Mouse (Mus musculus) MEL (cell line): ENCODE measurements at regions not wholly inside any gene's neighbourhood (a gene's known extent, or its start where the extent isn't known, plus 50 kb on each side); places are given as distances from the start of the nearest gene placed in this dataset.

Source experiments
- DNase-seq: peaks from one replicate; pipeline ENCODE4 v3.0.0; 2011; ENCODE audit warnings: low read depth, low spot score
- H3K27ac ChIP-seq: 2 replicates; pipeline ENCODE4 v1.5.1; 2012; ENCODE audit warnings: low read depth, mild to moderate bottlenecking, control low read depth, low read length, moderate library complexity; ENCODE audit not compliant: control insufficient read depth
- H3K27me3 ChIP-seq, 2 experiments: fragments of 150-350 bp in 1 of 2; sonication (generic) in 1 of 2; 2 replicates each; pipeline ENCODE4 v1.6.1; 2012; ENCODE audit warnings: low read length in 2 of 2, mild to moderate bottlenecking in 2 of 2, improper control_type of control experiment in 1 of 2, moderate library complexity in 1 of 2; ENCODE audit not compliant: insufficient read depth in 2 of 2, control insufficient read depth in 1 of 2
- H3K36me3 ChIP-seq, 2 experiments: 2 replicates each; pipeline ENCODE4 v1.6.1; 2012 to 2014; ENCODE audit warnings: low read length in 2 of 2, improper control_type of control experiment in 1 of 2, inconsistent platforms in 1 of 2, mild to moderate bottlenecking in 1 of 2; ENCODE audit not compliant: insufficient read depth in 2 of 2, control insufficient read depth in 1 of 2
- H3K4me1 ChIP-seq, 2 experiments: fragments of 150-350 bp in 1 of 2; sonication (generic) in 1 of 2; 2 replicates each; pipeline ENCODE4 v1.6.1; 2012; ENCODE audit warnings: low read length in 2 of 2, improper control_type of control experiment in 1 of 2, mild to moderate bottlenecking in 1 of 2; ENCODE audit not compliant: insufficient read depth in 2 of 2, control insufficient read depth in 1 of 2
- H3K4me3 ChIP-seq, 2 experiments: fragments of 150-350 bp in 1 of 2; sonication (generic) in 1 of 2; 2 replicates each; pipeline ENCODE4 v1.5.1; 2012; ENCODE audit warnings: low read depth in 2 of 2, low read length in 2 of 2, mild to moderate bottlenecking in 2 of 2, moderate library complexity in 2 of 2, control low read depth in 1 of 2, improper control_type of control experiment in 1 of 2; ENCODE audit not compliant: control insufficient read depth in 1 of 2, insufficient read depth in 1 of 2
- H3K79me2 ChIP-seq: 2 replicates; pipeline ENCODE4 v1.6.1; 2012; ENCODE audit warnings: mild to moderate bottlenecking, low read length, moderate library complexity; ENCODE audit not compliant: control insufficient read depth, poor library complexity, insufficient read depth
- H3K9ac ChIP-seq: 2 replicates; pipeline ENCODE4 v1.6.1; 2012; ENCODE audit warnings: low read depth, mild to moderate bottlenecking, control low read depth, low read length, moderate library complexity; ENCODE audit not compliant: control insufficient read depth, poor library complexity, severe bottlenecking
- H3K9me3 ChIP-seq: fragments of 150-350 bp; sonication (generic); replicated peaks from 2 replicates; pipeline ENCODE4 v1.6.1; 2012; ENCODE audit warnings: mild to moderate bottlenecking, low read length, improper control_type of control experiment, moderate library complexity; ENCODE audit not compliant: insufficient read depth
- BHLHE40 ChIP-seq: IDR thresholded peaks from 2 replicates; pipeline ENCODE4 v1.6.1; 2012; ENCODE audit warnings: low read depth, mild to moderate bottlenecking, inconsistent platforms, low read length, improper control_type of control experiment, borderline replicate concordance
- CHD1 ChIP-seq: IDR thresholded peaks from 2 replicates; pipeline ENCODE4 v1.6.1; 2012; ENCODE audit warnings: low read depth, mild to moderate bottlenecking, inconsistent platforms, low read length, improper control_type of control experiment
- CHD2 ChIP-seq: IDR thresholded peaks from 2 replicates; pipeline ENCODE4 v1.6.1; 2011; ENCODE audit warnings: low read length, improper control_type of control experiment
- CTCF ChIP-seq, 3 experiments: IDR thresholded peaks in 2 of 3; conservative IDR thresholded peaks in 1 of 3; 2 replicates each; pipeline ENCODE4 v1.5.1; 2011 to 2012; ENCODE audit warnings: low read length in 3 of 3, low read depth in 2 of 3, mild to moderate bottlenecking in 2 of 3, improper control_type of control experiment in 1 of 3, inconsistent platforms in 1 of 3, mixed read lengths in 1 of 3, moderate library complexity in 1 of 3; ENCODE audit not compliant: control insufficient read depth in 1 of 3, insufficient read depth in 1 of 3, poor library complexity in 1 of 3, severe bottlenecking in 1 of 3
- ELF1 ChIP-seq: IDR thresholded peaks from 2 replicates; pipeline ENCODE4 v1.6.1; 2014; ENCODE audit warnings: low read depth, mild to moderate bottlenecking, inconsistent platforms, low read length, improper control_type of control experiment, moderate library complexity
- EP300 ChIP-seq, 2 experiments: IDR thresholded peaks; 2 replicates each; pipeline ENCODE4 v1.6.1; 2011; ENCODE audit warnings: improper control_type of control experiment in 2 of 2, low read length in 2 of 2, low read depth in 1 of 2, mild to moderate bottlenecking in 1 of 2
- GABPA ChIP-seq: IDR thresholded peaks from 2 replicates; pipeline ENCODE4 v1.6.1; 2012; ENCODE audit warnings: low read depth, mild to moderate bottlenecking, inconsistent platforms, low read length, improper control_type of control experiment, moderate library complexity
- GATA1 ChIP-seq: IDR thresholded peaks from 2 replicates; pipeline ENCODE4 v1.6.1; 2011; ENCODE audit warnings: low read depth, low read length, improper control_type of control experiment
- KAT2A ChIP-seq: conservative IDR thresholded peaks from 2 replicates; pipeline ENCODE4 v1.6.1; 2012; ENCODE audit warnings: low read depth, low read length, improper control_type of control experiment, inconsistent platforms
- MAFK ChIP-seq: IDR thresholded peaks from 2 replicates; pipeline ENCODE4 v1.6.1; 2011; ENCODE audit warnings: low read depth, mild to moderate bottlenecking, low read length, improper control_type of control experiment, borderline replicate concordance
- MAX ChIP-seq: IDR thresholded peaks from 2 replicates; pipeline ENCODE4 v1.6.1; 2011; ENCODE audit warnings: low read length, improper control_type of control experiment
- MAZ ChIP-seq: IDR thresholded peaks from 2 replicates; pipeline ENCODE4 v1.6.1; 2012; ENCODE audit warnings: low read depth, mild to moderate bottlenecking, inconsistent platforms, low read length, improper control_type of control experiment
- MXI1 ChIP-seq: IDR thresholded peaks from 2 replicates; pipeline ENCODE4 v1.6.1; 2011; ENCODE audit warnings: mild to moderate bottlenecking, low read depth, low read length, improper control_type of control experiment
- MYC ChIP-seq: IDR thresholded peaks from 2 replicates; pipeline ENCODE4 v1.6.1; 2011; ENCODE audit warnings: low read depth, mild to moderate bottlenecking, low read length, improper control_type of control experiment, moderate library complexity
- NELFE ChIP-seq: IDR thresholded peaks from 2 replicates; pipeline ENCODE4 v1.6.1; 2011; ENCODE audit warnings: low read depth, low read length, improper control_type of control experiment
- NRF1 ChIP-seq: IDR thresholded peaks from 2 replicates; pipeline ENCODE4 v1.6.1; 2014; ENCODE audit warnings: low read depth, mild to moderate bottlenecking, inconsistent platforms, low read length, improper control_type of control experiment, moderate library complexity; ENCODE audit not compliant: poor library complexity, insufficient read depth, severe bottlenecking
- POLR2AphosphoS2 ChIP-seq: IDR thresholded peaks from 2 replicates; pipeline ENCODE4 v1.6.1; 2011; ENCODE audit warnings: low read length, improper control_type of control experiment
- POLR2AphosphoS5 ChIP-seq: IDR thresholded peaks from 2 replicates; pipeline ENCODE4 v1.6.1; 2012; ENCODE audit warnings: low read depth, borderline replicate concordance, mild to moderate bottlenecking, inconsistent platforms, low read length, moderate library complexity, mixed read lengths
- RAD21 ChIP-seq: IDR thresholded peaks from 2 replicates; pipeline ENCODE4 v1.6.1; 2011; ENCODE audit warnings: mild to moderate bottlenecking, low read depth, low read length, improper control_type of control experiment
- SIN3A ChIP-seq: IDR thresholded peaks from 2 replicates; pipeline ENCODE4 v1.6.1; 2012; ENCODE audit warnings: low read length, improper control_type of control experiment, inconsistent platforms
- SMC3 ChIP-seq: IDR thresholded peaks from 2 replicates; pipeline ENCODE4 v1.6.1; 2011; ENCODE audit warnings: low read depth, low read length, improper control_type of control experiment
- TAL1 ChIP-seq: IDR thresholded peaks from 2 replicates; pipeline ENCODE4 v1.6.1; 2012; ENCODE audit warnings: mild to moderate bottlenecking, inconsistent platforms, low read length, moderate library complexity, mixed read lengths
- TBP ChIP-seq: IDR thresholded peaks from 2 replicates; pipeline ENCODE4 v1.8.0; 2011; ENCODE audit warnings: low read depth, low read length, improper control_type of control experiment
- TCF12 ChIP-seq: IDR thresholded peaks from 2 replicates; pipeline ENCODE4 v1.6.1; 2014; ENCODE audit warnings: low read depth, mild to moderate bottlenecking, inconsistent platforms, low read length, improper control_type of control experiment, moderate library complexity
- USF1 ChIP-seq: IDR thresholded peaks from 2 replicates; pipeline ENCODE4 v1.6.1; 2014; ENCODE audit warnings: low read depth, mild to moderate bottlenecking, inconsistent platforms, low read length, improper control_type of control experiment, moderate library complexity
- ZC3H11A ChIP-seq: IDR thresholded peaks from 2 replicates; pipeline ENCODE4 v1.6.1; 2012; ENCODE audit warnings: low read depth, mild to moderate bottlenecking, inconsistent platforms, low read length, improper control_type of control experiment
- ZMIZ1 ChIP-seq: IDR thresholded peaks from 2 replicates; pipeline ENCODE4 v1.6.1; 2012; ENCODE audit warnings: low read depth, mild to moderate bottlenecking, inconsistent platforms, low read length, improper control_type of control experiment, moderate library complexity
- ZNF384 ChIP-seq: IDR thresholded peaks from 2 replicates; pipeline ENCODE4 v1.6.1; 2012; ENCODE audit warnings: low read depth, mild to moderate bottlenecking, inconsistent platforms, low read length, improper control_type of control experiment

GRCm38 (mm10) chr9:74026131-74026530, 57.4 kb upstream of the Unc13c start:
- Histone ChIP-seq H3K27ac (no peak overlapping the region), H3K9ac (no peak overlapping the region), H3K4me3 (no peak overlapping the region), H3K79me2 (no peaks in the 10 kb centered on the region), H3K36me3 (no peaks in the 10 kb centered on the region), H3K4me1 (no peaks in the 10 kb centered on the region), H3K27me3 (no peaks in the 10 kb centered on the region), H3K9me3 (no peaks in the 10 kb centered on the region)
- TF ChIP-seq NELFE = no peak
- no peak for TF ChIP-seq GABPA
- no peak for TF ChIP-seq MYC
- TF ChIP-seq CHD1 = no peak
- TF ChIP-seq POLR2AphosphoS2 = no peak
- no peak for TF ChIP-seq ZMIZ1
- no peak for TF ChIP-seq MAFK
- TF ChIP-seq CTCF (IDR thresholded peaks at IDR 0.05 in 2 of 3, conservative IDR thresholded peaks at IDR 0.05 in 1 of 3; ENCODE audit: control insufficient read depth in 1 of 3, insufficient read depth in 1 of 3, low read depth in 2 of 3, low read length in 3 of 3, poor library complexity in 1 of 3, severe bottlenecking in 1 of 3) = no peak
- no peak for TF ChIP-seq GATA1
- TF ChIP-seq CHD2 = no peak
- TF ChIP-seq MXI1 = no peak
- TF ChIP-seq ELF1 = no peak
- no peak for TF ChIP-seq USF1
- no peak for TF ChIP-seq ZNF384
- no peak for TF ChIP-seq TAL1
- no peak for TF ChIP-seq SIN3A
- TF ChIP-seq ZC3H11A = no peak
- no peak for TF ChIP-seq BHLHE40
- no peak for TF ChIP-seq EP300 (IDR thresholded peaks at IDR 0.05; ENCODE audit: low read depth in 1 of 2, low read length in 2 of 2)
- DNase-seq = no peak

- peak; percentile 22 for DNase-seq
These were observed 59.7 kb upstream of the Unc13c start for GRCm38 (mm10) chr9:74028438-74028837.

More at GRCm38 (mm10) chr9:74028438-74028837, 59.7 kb upstream of the Unc13c start:
- Histone ChIP-seq H3K9ac (no peak overlapping the region), H3K27me3 (no peaks in the 10 kb centered on the region), H3K79me2 (no peaks in the 10 kb centered on the region), H3K4me1 (no peaks in the 10 kb centered on the region), H3K9me3 (no peaks in the 10 kb centered on the region), H3K36me3 (no peaks in the 10 kb centered on the region), H3K27ac (no peak overlapping the region), H3K4me3 (no peak overlapping the region)
- TF ChIP-seq BHLHE40 (no peak), ZC3H11A (peak; percentile 15; the same call in 1 of the 2 replicates), ZNF384 (no peak), TAL1 (no peak), RAD21 (peak; percentile 53), MYC (no peak), TCF12 (no peak), MAZ (no peak), KAT2A (no peak), CTCF (IDR thresholded peaks at IDR 0.05 in 2 of 3, conservative IDR thresholded peaks at IDR 0.05 in 1 of 3; ENCODE audit: control insufficient read depth in 1 of 3, insufficient read depth in 1 of 3, low read depth in 2 of 3, low read length in 3 of 3, poor library complexity in 1 of 3, severe bottlenecking in 1 of 3) (peak; percentile 36 to 57 (median 43)), USF1 (no peak), POLR2AphosphoS5 (no peak), ZMIZ1 (no peak), SMC3 (peak; percentile 45), MXI1 (no peak), MAX (no peak), GABPA (no peak), MAFK (no peak), TBP (no peak), NRF1 (no peak)
